Mouse (Mus musculus) skeletal muscle tissue, adult 2 months (tissue): ENCODE measurements at regions not wholly inside any gene's neighbourhood (a gene's known extent, or its start where the extent isn't known, plus 50 kb on each side); places are given as distances from the start of the nearest gene placed in this dataset.

Source experiments
- DNase-seq: peaks from one replicate; pipeline ENCODE4 v3.0.0-alpha.2; 2012; ENCODE audit warnings: low read depth, low spot score

DNA sequence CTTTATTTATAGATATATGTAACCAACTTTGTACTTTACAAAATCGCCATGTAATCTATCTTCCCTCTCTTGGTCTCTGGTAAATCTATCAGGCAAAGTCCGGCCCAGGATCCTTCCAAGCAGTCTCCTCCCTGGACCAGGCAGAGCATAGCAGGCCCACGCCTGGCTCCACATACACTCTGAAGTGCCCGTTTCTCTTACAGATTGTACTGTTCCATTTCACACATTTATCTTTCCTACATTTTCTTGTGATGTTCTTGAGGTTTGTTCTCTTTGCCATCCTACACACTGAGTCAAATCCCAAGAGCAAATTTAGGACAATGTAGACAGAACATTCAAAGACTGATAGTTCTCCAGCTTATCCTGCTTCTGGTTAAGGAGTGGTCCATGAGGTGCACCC is 264.3 kb downstream of the Spry2 start:
- DNase-seq, result no peak

GRCm38 (mm10) chr14:105631681-105632031 is 265.0 kb downstream of the Spry2 start:
- no peak for DNase-seq

GRCm38 (mm10) chr14:105630867-105631680 is 265.5 kb downstream of the Spry2 start:
- DNase-seq, result no peak

GRCm38 (mm10) chr14:105630444-105630843 is 266.2 kb downstream of the Spry2 start:
- no peak for DNase-seq

GRCm38 (mm10) chr14:105628673-105629072 is 267.9 kb downstream of the Spry2 start:
- no peak for DNase-seq

- no peak for DNase-seq
These were observed 272.2 kb downstream of the Spry2 start for GRCm38 (mm10) chr14:105624387-105624786.

DNA sequence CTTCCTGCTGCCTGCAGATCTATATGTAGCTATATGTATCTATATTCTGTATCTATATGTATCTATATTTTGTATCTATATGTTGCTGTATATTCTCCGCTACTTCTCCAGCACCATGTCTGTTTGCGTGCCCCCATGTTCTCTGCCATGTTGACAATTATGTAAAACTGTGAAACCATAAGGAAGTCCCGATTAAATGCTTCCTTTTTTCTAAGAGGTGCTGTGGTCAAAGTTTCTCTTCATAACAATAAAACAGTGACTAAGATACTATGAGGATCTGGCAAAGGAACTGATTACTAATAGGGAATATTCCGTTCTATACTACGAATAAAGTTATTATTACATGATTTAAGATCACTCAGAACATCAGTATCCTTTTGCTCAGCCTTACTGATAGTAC is 274.5 kb downstream of the Spry2 start:
- DNase-seq, result no peak

- no peak for DNase-seq
These were observed 275.5 kb downstream of the Spry2 start for GRCm38 (mm10) chr14:105621124-105621523.

GRCm38 (mm10) chr14:105619449-105619848 is 277.2 kb downstream of the Spry2 start:
- DNase-seq, result no peak

DNA sequence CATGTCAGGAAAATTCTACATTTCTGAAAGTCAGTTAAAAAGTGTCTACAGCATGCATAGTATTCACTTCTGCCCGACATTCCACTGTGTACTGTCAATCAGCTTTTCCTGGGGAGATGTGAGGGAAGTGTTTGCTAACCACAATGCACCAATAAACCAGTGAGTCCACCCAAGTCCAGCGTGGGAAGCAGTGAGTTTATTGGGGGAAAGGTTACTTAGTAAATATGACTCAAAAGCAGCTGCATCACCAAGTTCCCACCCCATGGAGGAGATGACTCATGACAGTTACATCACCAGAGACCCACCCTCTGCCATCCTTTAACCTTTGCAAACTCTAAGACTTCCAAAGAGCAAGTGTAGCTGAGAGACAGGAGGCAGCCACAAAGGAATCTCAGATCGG is 280.9 kb downstream of the Spry2 start:
- peak; percentile 38 for DNase-seq

GRCm38 (mm10) chr14:105612794-105613193 is 283.8 kb downstream of the Spry2 start:
- no peak for DNase-seq

- DNase-seq, result no peak
These were observed 287.8 kb downstream of the Spry2 start for GRCm38 (mm10) chr14:105608804-105609203.

DNA sequence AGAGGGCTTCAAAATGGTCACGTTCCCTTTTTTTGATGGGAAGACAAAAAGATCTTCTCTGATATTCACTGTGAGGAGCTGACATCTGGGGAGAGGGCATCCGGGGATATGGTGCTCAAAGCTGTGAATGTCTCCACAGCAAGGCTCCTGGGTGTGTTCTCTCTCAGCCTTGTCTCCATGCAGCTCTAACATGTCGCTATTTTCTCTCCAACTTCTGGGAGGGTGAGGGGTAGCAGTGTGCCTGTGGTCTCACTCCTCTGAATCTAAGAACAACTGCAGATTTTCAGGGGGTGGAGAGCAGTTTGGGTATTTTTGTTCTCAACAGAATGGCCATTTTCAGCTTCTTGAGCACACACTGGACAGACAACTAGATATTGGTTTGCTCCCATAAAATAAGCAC is 290.1 kb downstream of the Spry2 start:
- DNase-seq, result no peak

GRCm38 (mm10) chr14:105604451-105604850 is 292.2 kb downstream of the Spry2 start:
- no peak for DNase-seq

GRCm38 (mm10) chr14:105603047-105603461 is 293.6 kb downstream of the Spry2 start:
- DNase-seq, result no peak

- no peak for DNase-seq
These were observed 296.8 kb downstream of the Spry2 start for GRCm38 (mm10) chr14:105599550-105600453.

DNA sequence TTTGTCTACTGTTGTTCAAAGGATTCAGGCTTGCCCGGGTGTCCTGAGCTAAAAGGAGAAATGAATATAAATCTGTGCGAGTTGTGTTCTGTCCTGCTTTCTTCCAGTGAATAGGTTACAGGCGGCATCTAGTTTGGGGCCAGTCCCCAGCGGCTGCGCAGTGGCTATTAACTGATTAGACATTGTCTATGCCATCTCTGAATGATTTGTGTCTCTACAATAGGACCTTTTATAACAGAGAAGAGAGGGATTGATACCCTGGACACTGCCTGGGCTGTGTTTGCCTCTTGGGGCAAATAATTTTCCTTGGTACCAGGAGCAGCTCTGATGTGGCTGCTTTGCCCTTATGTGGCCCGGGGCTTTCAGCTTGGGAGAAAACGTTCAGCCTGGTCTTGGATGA is 306.9 kb downstream of the Spry2 start:
- no peak for DNase-seq

- DNase-seq, result no peak
These were observed 307.4 kb downstream of the Spry2 start for GRCm38 (mm10) chr14:105589261-105589660.

DNA sequence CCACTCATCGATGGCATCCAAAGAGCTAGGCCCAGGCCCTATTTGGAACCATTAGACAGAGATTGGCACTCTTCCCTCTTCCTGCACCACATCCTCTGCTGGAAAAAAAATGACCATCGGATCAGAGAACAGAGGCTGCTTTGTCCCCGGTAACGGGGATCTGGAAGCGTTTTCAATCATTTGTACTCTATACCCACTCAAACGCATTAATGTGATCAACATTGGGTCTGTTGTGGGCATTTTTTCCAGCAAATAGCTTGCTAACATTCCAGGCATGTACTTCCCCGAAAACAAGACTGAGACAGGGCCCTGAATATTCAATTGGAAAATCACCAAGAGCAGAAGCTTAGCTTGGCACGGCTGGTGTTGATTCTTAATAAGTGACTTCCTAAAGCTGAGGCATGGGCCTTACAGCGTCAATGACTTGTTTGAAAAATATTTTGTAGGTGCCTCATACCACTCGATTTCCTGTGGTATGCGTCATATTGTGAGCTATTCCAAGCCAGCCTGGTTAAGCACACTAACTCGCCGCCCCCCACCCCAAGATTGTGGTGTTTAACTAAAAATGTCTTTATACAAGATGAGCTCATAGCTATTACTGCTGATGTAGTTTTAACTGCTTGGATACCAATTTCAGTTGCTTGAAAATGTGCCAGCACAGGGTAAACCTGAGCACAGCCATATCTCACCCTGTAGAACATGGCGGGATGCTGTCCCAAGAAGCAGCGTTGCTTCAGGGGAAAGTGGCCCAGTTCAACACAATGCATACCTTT is 308.0 kb downstream of the Spry2 start:
- DNase-seq, result no peak

DNA sequence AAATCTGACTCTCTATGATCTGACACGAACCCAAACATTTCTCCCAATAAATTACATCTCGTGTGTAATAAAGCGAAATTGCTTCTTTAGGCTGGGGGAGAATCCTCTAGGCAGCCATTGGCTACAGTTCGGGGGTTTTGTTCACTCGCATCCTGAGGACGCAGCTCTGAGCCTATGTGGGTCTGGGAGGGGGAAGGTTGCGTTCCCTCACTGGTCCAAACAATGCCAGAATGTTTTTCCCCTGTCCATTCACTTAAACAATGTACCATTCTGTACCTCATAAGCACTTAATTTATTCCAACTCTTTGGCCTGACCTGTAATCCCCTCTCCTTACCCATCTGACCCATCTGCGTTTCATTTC is 308.6 kb downstream of the Spry2 start:
- DNase-seq, result no peak

GRCm38 (mm10) chr14:105584632-105585031 is 312.0 kb downstream of the Spry2 start:
- no peak for DNase-seq

GRCm38 (mm10) chr14:105583497-105583896 is 313.1 kb downstream of the Spry2 start:
- DNase-seq, result no peak
